Mouse (Mus musculus) embryo, embryonic 11 days (tissue): Measurements from ENCODE around the gene Nrn1l.

ENCODE experiments used
- DNase-seq: peaks from one replicate; pipeline ENCODE4 v3.0.0-alpha.2; 2015

Nrn1l gene

GRCm38 (mm10) chr8:105892432-105892831, 935 bp upstream of the Nrn1l start:
- DNase-seq, result peak; percentile 20

GRCm38 (mm10) chr8:105897801-105898480, 4.6 kb downstream of the Nrn1l start:
- no peak for DNase-seq

GRCm38 (mm10) chr8:105900180-105900940, 7.0 kb downstream of the Nrn1l start, which contains the start of gene Pskh1:
Pskh1 (plus strand) TSS chr8:105900441.
- DNase-seq, result peak; percentile 96

GRCm38 (mm10) chr8:105900941-105901616, 7.7 kb downstream of the Nrn1l start:
- no peak for DNase-seq

- DNase-seq, result no peak
Measured at GRCm38 (mm10) chr8:105919390-105919789, 26.0 kb downstream of the Nrn1l start.

- no peak for DNase-seq
Measured at GRCm38 (mm10) chr8:105925123-105925522, 31.8 kb downstream of the Nrn1l start.

GRCm38 (mm10) chr8:105930602-105931001, 37.2 kb downstream of the Nrn1l start:
- peak; percentile 75 for DNase-seq

- DNase-seq, result no peak
Measured at GRCm38 (mm10) chr8:105931271-105931670, 37.9 kb downstream of the Nrn1l start.

GRCm38 (mm10) chr8:105932525-105932924, 39.2 kb downstream of the Nrn1l start:
- no peak for DNase-seq

- DNase-seq, result no peak
Measured at GRCm38 (mm10) chr8:105933762-105934161, 40.4 kb downstream of the Nrn1l start, which contains the start of gene Ctrl. Ctrl (minus strand) TSS chr8:105933862.

- DNase-seq, result no peak
Measured at GRCm38 (mm10) chr8:105935105-105935504, 41.7 kb downstream of the Nrn1l start.

GRCm38 (mm10) chr8:105935863-105936603, 42.7 kb downstream of the Nrn1l start:
- peak; percentile 9 for DNase-seq

- peak; percentile 94 for DNase-seq
Measured at GRCm38 (mm10) chr8:105936866-105937475, 43.6 kb downstream of the Nrn1l start.

GRCm38 (mm10) chr8:105937496-105938305, 44.3 kb downstream of the Nrn1l start:
- DNase-seq, result peak; percentile 38

- DNase-seq, result peak; percentile 31
Measured at GRCm38 (mm10) chr8:105938306-105938669, 44.9 kb downstream of the Nrn1l start, which contains the start of gene Psmb10. Psmb10 (minus strand) TSS chr8:105938444.

- DNase-seq, result no peak
Measured at GRCm38 (mm10) chr8:105942026-105942425, 48.7 kb downstream of the Nrn1l start.

GRCm38 (mm10) chr8:105942542-105942941, 49.2 kb downstream of the Nrn1l start:
- no peak for DNase-seq

GRCm38 (mm10) chr8:105943321-105943739, 50.0 kb downstream of the Nrn1l start, which contains the start of gene Lcat:
Lcat (minus strand) TSS chr8:105943382.
- DNase-seq, result no peak
